Mouse (Mus musculus) stomach, postnatal 0 days (tissue): ENCODE measurements around the gene Slc25a13. TPM values are rescaled to one million over a fixed set of nuclear protein-coding genes. Genes with fewer than 3 reads are reported as not detected.
"Not testable (repeated sequence)": the region's sequence is repeated elsewhere in the genome, so short reads cannot be mapped to it uniquely, and the experiment has no call there.

Experiments used
- ATAC-seq: fragments of 200-750 bp; cut with Nextera tagmentation; 2 replicates; pipeline ENCODE4 v1.8.0; 2017; ENCODE audit not compliant: low FRiP score, low TSS enrichment
- DNase-seq: peaks from one replicate; pipeline ENCODE4 v3.0.0-alpha.2; 2016; ENCODE audit warnings: low spot score
- H3K27ac ChIP-seq: fragments of 300-500 bp; sonication (generic); replicated peaks from 2 replicates; pipeline ENCODE4 v1.5.1; 2014; ENCODE audit warnings: mild to moderate bottlenecking, control low read depth
- H3K27me3 ChIP-seq: fragments of 300-500 bp; sonication (generic); 2 replicates; pipeline ENCODE4 v1.6.1; 2014; ENCODE audit warnings: low read length; ENCODE audit not compliant: control insufficient read depth, insufficient read depth
- H3K36me3 ChIP-seq: fragments of 300-500 bp; sonication (generic); 2 replicates; pipeline ENCODE4 v1.6.1; 2014; ENCODE audit warnings: low read length, mixed read lengths; ENCODE audit not compliant: control insufficient read depth, insufficient read depth
- H3K4me1 ChIP-seq: fragments of 300-500 bp; sonication (generic); replicated peaks from 2 replicates; pipeline ENCODE4 v1.6.1; 2014; ENCODE audit warnings: antibody characterized with exemption; ENCODE audit not compliant: control insufficient read depth, insufficient read depth
- H3K4me2 ChIP-seq: fragments of 300-500 bp; sonication (generic); replicated peaks from 2 replicates; pipeline ENCODE4 v1.6.1; 2014; ENCODE audit warnings: low read depth, mild to moderate bottlenecking, control low read depth, moderate library complexity
- H3K4me3 ChIP-seq: fragments of 300-500 bp; sonication (generic); 2 replicates; pipeline ENCODE4 v1.5.1; 2014; ENCODE audit warnings: low read depth, low read length, control low read depth
- H3K9ac ChIP-seq: fragments of 300-500 bp; sonication (generic); 2 replicates; pipeline ENCODE4 v1.6.1; 2014; ENCODE audit warnings: mild to moderate bottlenecking, low read length, control low read depth, mixed read lengths
- H3K9me3 ChIP-seq: fragments of 300-500 bp; sonication (generic); 2 replicates; pipeline ENCODE4 v1.6.1; 2016; ENCODE audit warnings: low read length; ENCODE audit not compliant: control insufficient read depth
- CTCF ChIP-seq: IDR thresholded peaks from 2 replicates; pipeline ENCODE4 v1.5.1; 2016; ENCODE audit warnings: antibody characterized with exemption, low read depth, mild to moderate bottlenecking, moderate library complexity
- EP300 ChIP-seq: optimal IDR thresholded peaks from 2 replicates; pipeline ENCODE3; 2016; ENCODE audit warnings: antibody characterized with exemption
- WGBS: fragments of 180-500 bp; shearing (Covaris S2); extraction: QIAGEN DNeasy Blood & Tissue Kit; methylation state at CpG from one replicate; pipeline ENCODE4 v1.1.7; 2014; 5-methylcytosine and 5-hydroxymethylcytosine counted together
- polyA plus RNA-seq: library from polyadenylated mRNA; unstranded; fragments of >200 nt; fragmentation: Nextera tagmentation; extraction: Ambion mirVana; gene quantifications from 2 replicates; pipeline ENCODE4 v1.2.1, GENCODE M21; 2015

Slc25a13 gene
- polyA plus RNA-seq, 1 experiment from 2014 or later = 18.5 TPM

DNA sequence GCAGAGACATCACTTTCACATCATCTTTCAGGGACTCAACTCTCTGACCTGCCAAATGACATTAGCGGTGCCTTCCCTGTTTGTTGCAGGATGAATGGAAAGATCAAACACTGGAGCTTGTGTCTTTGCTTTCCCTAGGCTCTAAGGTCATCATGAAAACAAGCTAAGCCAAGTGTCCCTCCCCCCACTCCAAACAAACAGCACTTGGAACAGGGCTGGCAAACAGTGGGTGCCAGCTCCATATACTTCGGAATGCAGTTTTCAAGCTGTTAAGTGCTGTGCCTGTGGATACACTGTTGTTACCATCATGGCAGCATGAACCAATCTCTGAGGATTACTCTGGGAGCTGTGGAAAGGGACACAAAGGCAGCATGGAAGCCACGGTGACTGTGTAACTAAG, 9.1 kb downstream of the Slc25a13 start:
- Histone ChIP-seq H3K9me3 (no peaks in the 10 kb centered on the region), H3K27ac (no peak overlapping the region), H3K4me3 (no peak overlapping the region), H3K4me1 (no peaks in the 10 kb centered on the region), H3K4me2 (no peak overlapping the region), H3K9ac (no peak overlapping the region), H3K27me3 (no peaks in the 10 kb centered on the region), H3K36me3 (no peaks in the 10 kb centered on the region)
- ATAC-seq = no peak
- TF ChIP-seq EP300 = no peak
- TF ChIP-seq CTCF = no peak
- no peak for DNase-seq
- WGBS = 53% methylated on average over 3 of the region's 3 CpGs

DNA sequence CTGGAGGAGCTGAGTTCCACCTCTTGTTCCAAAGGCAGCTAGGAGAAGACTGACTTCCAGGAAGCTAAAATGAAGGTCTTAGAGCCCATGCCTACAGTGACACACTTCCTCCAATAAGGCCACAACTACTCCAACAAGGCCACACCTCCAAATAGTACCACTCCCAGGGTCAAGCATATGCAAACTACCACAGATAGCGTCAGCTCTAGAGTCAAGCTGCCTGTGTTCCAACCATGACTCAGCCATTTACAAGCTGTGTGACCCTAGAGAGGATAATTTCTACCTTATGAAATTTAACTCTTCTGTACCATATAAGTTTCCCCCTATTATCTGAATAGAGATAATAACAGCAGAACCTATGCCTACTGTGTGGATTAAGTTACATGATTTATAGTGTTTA, 9.6 kb downstream of the Slc25a13 start:
- 68% methylated on average over 1 of the region's 1 CpGs for WGBS
- DNase-seq (no peak), ATAC-seq (peak; percentile 74)

DNA sequence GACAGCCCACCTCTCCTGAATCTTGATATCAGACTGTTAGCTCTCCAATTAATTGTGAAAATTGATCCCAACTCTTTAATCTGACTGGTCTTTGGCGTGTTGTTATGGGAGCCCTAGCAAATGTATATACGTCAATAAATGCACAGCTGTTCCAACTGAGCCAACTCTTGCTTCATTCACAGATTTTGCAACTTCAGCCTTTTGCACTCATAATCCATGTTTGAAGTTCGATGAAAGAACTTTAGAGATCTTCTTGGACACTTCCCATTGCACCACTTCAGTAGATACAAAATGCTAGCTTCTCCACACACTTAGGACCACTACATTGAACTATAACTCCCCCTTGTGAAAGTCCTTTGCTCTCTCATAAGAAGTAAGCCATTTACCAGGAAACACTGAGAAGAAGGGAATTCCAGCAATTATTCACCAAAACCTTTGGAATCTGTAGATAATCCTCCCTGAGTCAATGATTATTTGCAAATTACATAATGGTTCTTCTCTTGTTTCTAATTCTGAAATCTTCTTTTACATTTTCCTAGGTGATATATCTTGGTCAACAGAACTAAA, 11.3 kb downstream of the Slc25a13 start:
- WGBS = 59% methylated on average over 3 of the region's 3 CpGs
- no peak overlapping the region for H3K4me3 ChIP-seq
- H3K4me2 ChIP-seq = no peak overlapping the region
- H3K36me3 ChIP-seq = no peaks in the 10 kb centered on the region
- H3K4me1 ChIP-seq = no peaks in the 10 kb centered on the region
- H3K27me3 ChIP-seq = no peaks in the 10 kb centered on the region
- DNase-seq = no peak
- no peak overlapping the region for H3K9ac ChIP-seq
- no peak for ATAC-seq
- H3K27ac ChIP-seq = no peak overlapping the region
- no peaks in the 10 kb centered on the region for H3K9me3 ChIP-seq
- peak; percentile 24; the same call in 1 of the 2 replicates for TF ChIP-seq CTCF
- TF ChIP-seq EP300 = no peak

More for the DNA sequence above, 9.6 kb downstream of the Slc25a13 start:
- Histone ChIP-seq H3K4me3 (no peak overlapping the region), H3K9me3 (no peaks in the 10 kb centered on the region), H3K9ac (no peak overlapping the region), H3K4me2 (no peak overlapping the region), H3K36me3 (no peaks in the 10 kb centered on the region), H3K27me3 (no peaks in the 10 kb centered on the region), H3K27ac (no peak overlapping the region), H3K4me1 (no peaks in the 10 kb centered on the region)
- no peak for TF ChIP-seq CTCF
- TF ChIP-seq EP300 = no peak

DNA sequence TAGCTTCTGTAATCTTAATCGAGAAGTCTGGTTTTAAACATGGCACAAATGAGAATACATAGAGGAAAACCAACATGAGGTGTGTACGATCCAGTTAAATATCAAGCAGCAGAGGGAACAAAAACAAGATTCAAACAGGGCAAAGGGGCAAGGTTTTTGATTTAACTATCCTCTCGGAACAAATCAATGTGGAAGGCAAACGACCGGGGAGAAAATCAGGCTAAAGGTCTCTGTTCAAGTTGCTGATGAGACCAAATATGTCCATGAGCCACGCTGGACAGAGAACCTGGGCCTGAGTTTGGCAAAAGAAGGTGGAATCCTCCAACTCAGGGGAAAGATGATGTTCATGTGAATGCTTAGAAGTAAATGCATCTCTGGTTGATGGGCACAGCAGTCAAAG, 14.5 kb downstream of the Slc25a13 start:
- ATAC-seq = no peak
- DNase-seq = no peak
- Histone ChIP-seq H3K9ac (no peak overlapping the region), H3K4me2 (no peak overlapping the region), H3K27ac (no peak overlapping the region), H3K4me3 (no peak overlapping the region), H3K4me1 (no peaks in the 10 kb centered on the region), H3K36me3 (no peaks in the 10 kb centered on the region), H3K27me3 (no peaks in the 10 kb centered on the region), H3K9me3 (no peaks in the 10 kb centered on the region)
- WGBS = 86% methylated on average over 6 of the region's 6 CpGs
- TF ChIP-seq EP300 = no peak
- TF ChIP-seq CTCF = no peak

DNA sequence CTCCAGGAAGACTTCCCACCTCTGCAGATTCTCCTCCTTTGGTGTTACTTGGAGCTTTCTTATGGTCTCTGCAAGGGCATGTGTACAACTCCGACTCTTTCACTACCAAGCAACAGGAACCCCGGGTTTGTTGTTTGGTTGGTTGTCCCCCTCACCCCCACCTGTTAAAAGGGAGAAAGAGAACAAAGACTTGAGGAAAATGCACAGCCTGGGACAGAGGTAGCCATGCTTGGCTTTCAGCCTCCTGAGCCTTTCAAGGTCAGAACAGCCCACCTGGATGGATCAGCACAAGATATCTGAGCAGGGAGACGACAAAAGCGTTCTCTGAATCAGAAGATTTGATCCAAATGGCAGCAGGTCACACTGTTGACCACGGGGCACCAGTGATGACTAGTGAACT, 15.0 kb downstream of the Slc25a13 start:
- no peak for TF ChIP-seq EP300
- no peak for TF ChIP-seq CTCF
- WGBS = 78% methylated on average over 5 of the region's 5 CpGs

DNA sequence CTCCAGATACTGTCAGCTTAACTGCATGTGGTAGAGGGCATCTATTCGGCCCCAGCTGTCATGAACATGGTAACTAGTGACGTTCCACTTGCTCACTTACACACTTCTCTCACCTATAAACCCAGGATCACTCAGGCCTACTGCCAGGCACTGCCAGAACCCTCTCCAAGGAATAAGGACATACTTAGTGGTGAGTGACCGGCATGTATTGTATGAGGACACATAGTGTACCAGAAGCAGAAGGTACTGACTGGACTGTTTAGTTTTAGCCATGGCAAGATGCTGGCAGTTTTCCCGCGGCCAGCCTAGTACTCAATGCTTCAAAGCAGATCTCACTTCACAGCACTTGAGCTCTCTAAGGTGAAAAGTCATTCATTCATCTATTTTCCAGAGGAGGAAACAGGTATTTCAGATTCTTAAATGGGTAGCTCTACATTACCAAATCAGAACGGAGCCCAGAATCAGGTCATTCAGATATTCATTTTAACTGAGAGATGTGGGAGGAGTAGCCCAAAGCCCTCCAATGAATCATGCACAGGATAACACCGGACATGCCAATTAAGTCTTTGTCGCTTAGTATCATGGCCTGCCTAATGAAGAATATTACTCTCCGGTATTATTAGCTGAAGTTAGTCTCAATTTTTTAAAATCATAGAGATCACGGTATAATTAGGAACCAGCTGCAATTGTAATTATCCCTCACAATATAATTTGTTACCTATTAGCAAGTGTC, 17.7 kb downstream of the Slc25a13 start:
- H3K27ac ChIP-seq = no peak overlapping the region
- WGBS = 88% methylated on average over 10 of the region's 10 CpGs
- no peaks in the 10 kb centered on the region for H3K9me3 ChIP-seq
- no peak for ATAC-seq
- no peaks in the 10 kb centered on the region for H3K27me3 ChIP-seq
- H3K4me3 ChIP-seq = no peak overlapping the region
- H3K9ac ChIP-seq = no peak overlapping the region
- no peak for TF ChIP-seq EP300
- no peak for TF ChIP-seq CTCF
- no peaks in the 10 kb centered on the region for H3K4me1 ChIP-seq
- H3K4me2 ChIP-seq = no peak overlapping the region
- no peaks in the 10 kb centered on the region for H3K36me3 ChIP-seq
- DNase-seq = no peak

More for the DNA sequence above, 15.0 kb downstream of the Slc25a13 start:
- H3K4me3 ChIP-seq = no peak overlapping the region
- DNase-seq = no peak
- ATAC-seq = no peak
- H3K9ac ChIP-seq = no peak overlapping the region
- no peak overlapping the region for H3K4me2 ChIP-seq
- H3K27ac ChIP-seq = no peak overlapping the region
- no peaks in the 10 kb centered on the region for H3K9me3 ChIP-seq
- no peaks in the 10 kb centered on the region for H3K36me3 ChIP-seq
- H3K27me3 ChIP-seq = no peaks in the 10 kb centered on the region
- no peaks in the 10 kb centered on the region for H3K4me1 ChIP-seq

DNA sequence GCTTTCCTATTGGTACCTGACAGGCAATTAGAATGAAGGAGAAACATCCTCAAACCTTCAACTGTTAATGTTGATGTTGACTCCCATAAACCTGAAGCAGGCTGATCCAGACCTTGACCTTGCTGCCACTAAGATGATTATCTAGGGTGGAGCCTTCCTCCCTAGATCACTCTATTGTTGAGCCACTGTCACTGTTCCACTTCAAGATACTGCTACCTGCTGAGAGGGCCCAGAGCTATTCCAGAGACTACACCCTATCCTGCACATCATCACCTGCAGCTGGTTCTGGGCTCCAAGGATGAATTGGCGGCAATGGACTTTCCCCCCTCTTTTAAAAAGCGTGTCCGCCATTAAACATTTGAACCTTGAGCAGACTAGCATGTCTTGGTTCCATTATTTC, 18.9 kb downstream of the Slc25a13 start:
- H3K9ac ChIP-seq, H3K36me3 ChIP-seq, H3K27ac ChIP-seq, DNase-seq, H3K9me3 ChIP-seq, H3K4me3 ChIP-seq, H3K4me2 ChIP-seq, H3K27me3 ChIP-seq, ATAC-seq, H3K4me1 ChIP-seq: not testable (repeated sequence)
- WGBS = 95% methylated on average over 3 of the region's 3 CpGs
